Mouse (Mus musculus) liver, adult 2 months (tissue): ENCODE results near the gene Gucy2c.

Source experiments
- CTCF ChIP-seq: fragments of 200-500 bp; IDR thresholded peaks from 2 replicates; pipeline ENCODE4 v1.5.1; 2011; ENCODE audit warnings: low read depth, low read length, control low read depth
- POLR2A ChIP-seq: fragments of 200-500 bp; IDR thresholded peaks from 2 replicates; pipeline ENCODE4 v1.6.1; 2011; ENCODE audit warnings: low read length, control low read depth; ENCODE audit not compliant: insufficient read depth; ENCODE audit errors: extremely low read depth

DNA sequence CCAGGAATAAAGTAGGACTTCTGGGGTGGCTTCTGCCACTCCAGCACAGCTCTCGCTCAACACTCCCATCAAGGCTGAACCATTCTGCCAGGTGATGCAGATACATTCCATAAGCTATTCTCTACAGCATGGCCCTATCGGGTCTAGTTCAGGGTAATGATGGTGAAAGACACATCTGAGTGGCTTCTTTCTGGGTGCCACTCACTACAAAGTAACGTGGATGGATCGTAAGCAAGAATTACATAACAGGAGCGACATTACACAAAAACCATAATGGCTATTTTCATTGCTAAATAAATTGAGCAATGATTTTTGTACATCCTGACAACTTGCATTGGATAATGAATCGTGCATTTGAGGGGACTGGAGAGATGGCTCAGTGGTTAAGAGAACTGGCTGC lies 106.6 kb downstream of the Gucy2c start:
- TF ChIP-seq CTCF (no peak), POLR2A (no peak)
